Mouse (Mus musculus): ENCODE data around the gene Pcp2.
A peak's percentile ranks its signal among the peaks of the same experiment; 100 is the strongest.

Pcp2 gene

DNA sequence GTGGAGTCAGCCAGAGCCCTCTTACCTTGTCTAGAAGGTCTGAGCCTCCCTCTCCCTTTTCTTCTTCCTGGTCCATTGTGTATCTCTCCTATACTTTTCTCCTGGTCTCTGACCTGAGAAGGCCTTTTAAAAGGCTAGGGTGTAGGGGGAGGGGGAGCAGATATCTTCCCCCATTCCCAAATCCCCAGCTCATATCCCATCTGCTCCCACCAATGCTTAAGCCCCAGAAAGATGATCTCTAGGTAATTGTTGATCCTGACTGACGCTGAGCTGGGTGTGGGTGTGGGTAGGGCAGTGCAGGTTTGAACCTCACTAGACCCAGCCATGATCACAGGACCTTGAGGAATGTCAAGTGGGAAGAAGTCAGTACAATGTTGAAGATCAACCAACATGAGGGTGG, at the start of gene Pcp2:
Gene Pcp2 (minus strand): TSS at position 101 of the 400 bp plus-strand sequence.
- no peak for DNase-seq (ENCODE audit: low spot score in 2 of 2)

DNA sequence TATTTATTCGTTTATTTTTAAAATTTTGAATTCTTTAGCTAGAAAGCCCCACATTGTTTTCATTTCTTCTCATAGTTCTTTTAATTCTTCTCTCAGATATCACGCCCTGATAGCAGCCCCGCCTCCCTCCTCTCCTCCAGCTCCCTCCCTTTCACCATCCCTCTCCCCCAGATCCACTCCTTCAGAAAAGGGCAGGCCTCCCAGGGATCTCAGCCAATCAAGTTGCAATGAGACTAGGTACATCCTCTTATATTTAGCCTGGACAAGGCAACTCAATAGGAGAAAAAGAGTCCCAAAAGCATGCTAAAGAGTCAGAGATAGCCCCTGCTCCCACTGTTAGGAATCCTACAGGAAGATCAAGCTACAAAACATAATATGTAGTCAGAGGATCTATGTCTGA, 49.3 kb upstream of the Pcp2 start:
- no peak for DNase-seq (ENCODE audit: low spot score in 2 of 2)

GRCm38 (mm10) chr8:3671980-3672491, 46.7 kb upstream of the Pcp2 start, which contains the start of gene Fcor:
Fcor (minus strand) TSS chr8:3672362.
- DNase-seq (ENCODE audit: low spot score in 2 of 2): peak; percentile 74 to 83

GRCm38 (mm10) chr8:3670388-3670787, 45.0 kb upstream of the Pcp2 start:
- DNase-seq (ENCODE audit: low spot score in 2 of 2): no peak

DNA sequence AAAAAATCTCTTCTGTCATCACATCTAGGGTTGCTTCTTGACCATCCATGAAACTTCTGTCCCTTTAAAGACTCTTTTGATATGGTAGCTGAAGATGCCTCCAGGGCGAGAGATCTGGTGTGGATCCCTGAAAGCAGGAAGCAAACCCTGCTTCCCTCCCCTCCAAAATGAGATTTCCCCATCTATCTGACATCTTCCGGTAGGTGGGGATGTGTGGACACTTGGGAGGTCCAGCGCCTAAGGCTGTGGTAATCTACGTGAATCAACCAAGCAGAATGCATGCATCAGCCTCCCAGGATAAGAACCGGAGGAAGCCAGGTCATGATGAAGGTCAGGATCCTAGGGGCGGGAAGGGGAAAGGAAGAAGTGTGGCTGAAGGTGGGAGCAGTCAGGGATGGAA, 40.2 kb upstream of the Pcp2 start, which contains the start of gene Mcemp1:
Gene Mcemp1 (plus strand): TSS at position 248 of the 400 bp plus-strand sequence.
- DNase-seq (ENCODE audit: low spot score in 2 of 2): no peak

DNA sequence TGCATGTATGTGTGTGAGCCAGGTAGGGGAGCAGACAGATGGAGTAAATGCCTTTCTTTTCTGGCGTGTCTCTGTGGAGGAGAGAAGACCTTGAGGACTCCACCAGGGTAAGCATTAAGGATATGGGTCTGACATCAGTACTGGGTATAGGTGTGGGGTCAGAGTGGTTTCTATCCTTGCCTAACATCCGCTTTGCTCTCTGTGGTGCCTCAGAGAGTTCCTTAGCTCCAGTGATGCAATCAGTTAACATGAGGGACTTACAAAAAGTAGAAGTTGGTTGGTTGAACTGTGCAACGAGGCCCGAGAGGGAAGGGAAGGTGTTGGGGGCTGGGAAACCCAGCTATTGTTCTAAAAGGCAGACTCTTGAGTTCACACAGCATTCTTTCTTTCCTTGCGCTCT, 39.1 kb upstream of the Pcp2 start:
- DNase-seq (ENCODE audit: low spot score in 2 of 2): no peak

DNA sequence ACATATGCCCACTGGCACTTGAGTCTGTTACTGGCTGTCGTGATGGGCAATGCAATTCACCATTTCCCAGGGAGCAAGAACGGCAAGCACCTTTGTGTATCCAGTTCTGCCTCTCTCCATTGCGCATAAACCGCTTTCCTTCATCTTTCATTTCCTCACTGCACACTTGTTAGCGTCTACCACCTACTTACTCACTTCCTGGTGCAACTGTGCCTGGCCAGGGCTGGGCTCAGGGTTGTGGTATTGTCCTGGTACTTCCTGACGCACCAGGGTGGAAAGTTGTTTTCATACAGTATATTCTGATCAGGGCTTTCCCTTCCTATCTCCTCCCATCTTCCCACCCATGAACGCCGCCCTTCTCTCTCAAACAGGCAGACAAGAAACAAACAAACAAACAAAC, 35.5 kb upstream of the Pcp2 start:
- DNase-seq (ENCODE audit: low spot score in 2 of 2): no peak

DNA sequence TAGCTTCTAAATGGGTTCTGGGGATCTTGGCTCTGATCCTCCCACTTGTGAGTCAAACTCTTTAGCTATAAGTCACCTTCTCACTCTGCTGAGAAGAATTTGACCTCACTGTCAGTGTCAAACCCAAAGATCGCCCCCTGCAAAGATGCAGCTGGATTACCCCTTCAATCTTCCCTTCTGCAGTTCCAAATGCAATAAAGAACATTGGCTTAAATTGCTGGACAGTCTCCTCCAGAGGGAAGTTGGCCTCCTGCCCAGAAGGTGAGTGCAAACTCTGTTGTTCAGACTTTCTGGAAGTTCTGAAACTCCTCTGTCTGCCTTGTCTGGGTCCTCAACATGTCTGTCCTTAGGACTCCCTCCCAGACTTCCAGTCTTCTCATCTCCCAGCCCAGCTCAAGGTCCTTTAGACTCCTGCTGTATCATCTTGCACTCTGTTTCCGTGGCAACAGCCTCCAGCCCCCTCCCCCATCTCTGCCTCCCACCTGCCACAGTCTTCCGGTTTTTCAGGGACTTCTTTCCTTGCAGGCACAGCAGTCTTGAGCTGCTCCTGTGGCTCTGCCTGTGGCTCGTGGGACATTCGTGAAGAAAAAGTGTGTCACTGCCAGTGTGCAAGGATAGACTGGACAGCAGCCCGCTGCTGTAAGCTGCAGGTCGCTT, 31.5 kb upstream of the Pcp2 start:
- peak; percentile 26 to 41 for DNase-seq (ENCODE audit: low spot score in 2 of 2)

GRCm38 (mm10) chr8:3655526-3655925, 30.2 kb upstream of the Pcp2 start, which contains the start of gene Retn:
Retn (plus strand) TSS chr8:3655770.
- DNase-seq (ENCODE audit: low spot score in 2 of 2): no peak

DNA sequence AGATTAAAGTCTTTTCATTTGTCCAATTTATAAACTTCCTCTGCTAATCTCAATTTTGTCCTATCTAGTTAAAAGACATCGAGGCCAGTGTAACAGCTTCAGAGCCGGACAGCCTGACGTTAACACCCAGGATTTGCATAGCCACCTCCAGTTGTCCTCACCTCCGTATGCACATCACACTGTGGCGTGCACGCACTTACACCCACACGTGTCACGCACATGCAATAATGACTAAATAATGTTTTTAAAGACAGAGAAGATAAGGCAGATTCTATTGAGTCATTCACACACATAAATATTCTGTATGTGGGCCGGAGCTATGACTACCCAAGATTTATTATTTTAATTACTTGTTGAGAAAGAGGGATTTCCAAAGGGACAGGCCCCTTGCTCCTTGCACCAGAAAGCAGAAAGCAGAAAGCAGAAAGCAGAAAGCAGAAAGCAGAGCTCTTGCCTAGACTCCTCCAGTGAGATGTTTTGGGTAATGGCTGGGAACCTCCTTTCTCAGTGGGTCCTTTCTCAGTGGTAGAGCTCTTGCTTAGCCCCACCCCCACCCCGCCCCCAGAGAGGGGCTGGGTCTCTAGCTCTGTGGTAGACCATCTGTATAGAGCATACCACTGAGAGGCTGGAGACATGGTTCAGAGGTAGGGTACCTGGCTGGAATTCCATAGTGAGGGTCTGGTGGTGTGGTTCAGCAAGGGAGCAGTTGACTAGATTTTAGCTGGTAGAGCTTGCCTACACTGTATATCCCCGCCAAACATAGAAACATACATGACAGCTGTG, 29.6 kb upstream of the Pcp2 start:
- no peak for DNase-seq (ENCODE audit: low spot score in 2 of 2)

- DNase-seq (ENCODE audit: low spot score in 2 of 2): no peak
Observed at GRCm38 (mm10) chr8:3652845-3653244, 27.5 kb upstream of the Pcp2 start.

- DNase-seq (ENCODE audit: low spot score in 2 of 2): no peak
Observed at GRCm38 (mm10) chr8:3648990-3649389, 23.6 kb upstream of the Pcp2 start.

- DNase-seq (ENCODE audit: low spot score in 2 of 2): no peak
Observed at GRCm38 (mm10) chr8:3648268-3648667, 22.9 kb upstream of the Pcp2 start.

GRCm38 (mm10) chr8:3647561-3647960, 22.2 kb upstream of the Pcp2 start:
- no peak for DNase-seq (ENCODE audit: low spot score in 2 of 2)

GRCm38 (mm10) chr8:3646824-3647531, 21.6 kb upstream of the Pcp2 start:
- DNase-seq (ENCODE audit: low spot score in 2 of 2): no peak

- no peak for DNase-seq (ENCODE audit: low spot score in 2 of 2)
Observed at GRCm38 (mm10) chr8:3645804-3646203, 20.5 kb upstream of the Pcp2 start.

DNA sequence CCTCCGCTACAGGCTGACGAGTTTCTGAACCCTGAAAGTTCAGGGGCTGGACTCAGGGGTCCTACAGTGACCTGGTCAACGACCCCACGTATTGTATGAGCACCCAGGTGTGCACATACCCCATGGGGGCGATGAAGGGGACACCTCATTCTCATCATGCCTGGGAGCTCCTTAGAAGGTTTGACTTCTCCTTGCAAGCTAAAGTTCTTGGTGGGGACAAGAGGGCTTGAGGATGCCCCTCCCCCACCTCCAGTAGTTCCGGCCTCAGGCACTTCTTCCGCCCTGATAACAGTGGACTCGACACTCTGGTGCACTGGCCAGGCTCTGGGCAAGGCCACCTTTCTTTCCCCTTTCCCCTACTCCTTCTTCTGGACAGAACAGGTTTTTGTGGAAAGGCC, 6.1 kb upstream of the Pcp2 start:
- DNase-seq (ENCODE audit: low spot score in 2 of 2): no peak

- peak; percentile 61 to 63 for DNase-seq (ENCODE audit: low spot score in 2 of 2)
Observed at GRCm38 (mm10) chr8:3630647-3631477, 5.5 kb upstream of the Pcp2 start, which contains the start of gene Stxbp2. Stxbp2 (plus strand) TSS chr8:3630955.

DNA sequence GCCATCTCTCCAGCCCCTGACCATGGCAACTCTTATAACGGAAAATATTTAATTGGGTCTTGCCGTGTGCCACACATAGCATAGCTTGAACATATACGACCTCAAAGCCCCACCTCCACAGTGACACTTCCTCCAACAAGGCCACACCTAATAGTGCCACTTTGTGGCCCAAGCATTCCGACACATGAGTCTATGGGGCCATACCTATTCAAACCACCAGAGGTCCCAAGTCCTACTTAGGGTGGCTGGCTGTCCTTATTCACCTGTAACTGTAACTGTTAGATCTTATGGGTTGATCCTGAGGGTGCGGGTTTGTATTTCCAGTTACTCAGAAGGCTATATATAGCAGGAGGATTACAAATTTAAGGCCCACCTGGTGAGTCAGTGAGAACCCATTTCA, 2.7 kb upstream of the Pcp2 start:
- DNase-seq (ENCODE audit: low spot score in 2 of 2): no peak

- DNase-seq (ENCODE audit: low spot score in 2 of 2): no peak
Observed at GRCm38 (mm10) chr8:3626971-3627370, 1.6 kb upstream of the Pcp2 start.

GRCm38 (mm10) chr8:3622119-3622518, 3.2 kb downstream of the Pcp2 start:
- no peak for DNase-seq (ENCODE audit: low spot score in 2 of 2)
